Mouse (Mus musculus) embryonic fibroblast, embryonic 13.5 days (primary cell): ENCODE results near the gene Sept8.
A peak's percentile ranks its signal among the peaks of the same experiment; 100 is the strongest.

ENCODE experiments used
- CTCF ChIP-seq: IDR thresholded peaks from 2 replicates; pipeline ENCODE4 v1.5.1; 2011; ENCODE audit warnings: mild to moderate bottlenecking, control low read depth, low read length, moderate library complexity, borderline replicate concordance; ENCODE audit not compliant: insufficient read depth
- POLR2A ChIP-seq: IDR thresholded peaks from 2 replicates; pipeline ENCODE4 v1.6.1; 2011; ENCODE audit warnings: low read depth, mild to moderate bottlenecking, control low read depth, low read length, moderate library complexity

GRCm38 (mm10) chr11:53524905-53525304 lies 5.8 kb downstream of the Sept8 start:
- TF ChIP-seq POLR2A (no peak), CTCF (peak; percentile 35; the same call in 1 of the 2 replicates)
